8 mouse cellular contexts compared by ENCODE assay signal in the genomic region with DNA sequence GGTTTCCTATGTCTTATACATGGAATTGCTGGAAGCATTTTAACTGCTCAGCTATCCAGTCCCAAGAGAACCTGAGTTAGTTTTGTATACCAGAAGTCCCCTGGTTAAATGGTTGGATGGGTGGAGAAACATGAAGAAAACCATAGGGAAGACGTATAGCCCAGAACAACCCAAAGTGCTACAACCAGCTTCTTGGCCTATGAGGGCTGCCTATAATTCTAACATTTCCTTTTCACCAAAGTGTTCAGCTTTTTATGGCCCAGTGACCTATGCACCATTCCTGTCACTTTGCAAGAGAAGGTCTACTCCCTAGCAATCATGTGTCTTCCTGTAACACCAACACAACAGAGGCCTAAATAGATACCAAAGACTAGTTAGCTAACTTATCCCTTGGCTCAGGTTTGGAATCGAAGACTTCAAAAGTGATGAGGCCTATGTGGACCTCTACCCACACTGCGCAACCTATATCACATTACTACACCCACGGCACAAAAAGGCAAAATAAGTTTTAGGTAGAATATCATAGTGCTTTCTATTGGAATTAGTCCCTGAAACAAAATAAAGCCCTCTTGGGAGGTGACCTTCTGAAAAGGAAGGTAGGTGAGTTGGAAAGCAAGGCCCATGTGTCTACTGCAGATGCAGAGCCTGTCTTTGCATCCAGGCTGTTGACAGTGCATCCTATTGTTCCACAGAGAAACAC. TPM values are rescaled to one million over a fixed set of nuclear protein-coding genes. Genes with fewer than 3 reads are reported as not detected.
DNase-seq lines count a peak whose midpoint lies in the region; ATAC-seq and TF ChIP-seq lines count a peak whose summit lies in the region.

No protein-coding gene starts in this region.

- H3K27me3 ChIP-seq in lung, postnatal 0 days (replicated peaks; ENCODE audit: insufficient read depth, low read length), result no peaks in the 10 kb centered on the region
- no peaks in the 10 kb centered on the region for H3K27me3 ChIP-seq in embryonic facial prominence, embryonic 11.5 days (ENCODE audit: control insufficient read depth, insufficient read depth, low read length)
- no peaks in the 10 kb centered on the region for H3K27me3 ChIP-seq in intestine, postnatal 0 days (replicated peaks; ENCODE audit: control insufficient read depth, insufficient read depth, low read length)
- no peaks in the 10 kb centered on the region for H3K27me3 ChIP-seq in neural tube, embryonic 15.5 days (replicated peaks)

- DNase-seq in lung, postnatal 0 days (ENCODE audit: low spot score), result no peak
- DNase-seq in lung, postnatal 14 days, result no peak
- peak; percentile 55 for DNase-seq in embryonic facial prominence, embryonic 11.5 days (ENCODE audit: low spot score)
- no peak for DNase-seq in natural killer cell, adult 2 months (ENCODE audit: low spot score in 2 of 2)
- no peak for DNase-seq in adipocyte (ENCODE audit: low spot score)
- no peak for DNase-seq in urinary bladder, postnatal 10 days (ENCODE audit: low spot score)

- peaks cover 17% of the 10 kb centered on the region; the same call in 1 of the 2 replicates for H3K4me1 ChIP-seq in lung, postnatal 0 days (ENCODE audit: insufficient read depth, low read depth, low read length)
- H3K4me1 ChIP-seq in embryonic facial prominence, embryonic 11.5 days (ENCODE audit: control insufficient read depth, insufficient read depth, low read length), result no peaks in the 10 kb centered on the region
- peaks cover 11% of the 10 kb centered on the region for H3K4me1 ChIP-seq in intestine, postnatal 0 days (replicated peaks; ENCODE audit: control insufficient read depth, insufficient read depth, low read length)
- peaks cover 37% of the 10 kb centered on the region for H3K4me1 ChIP-seq in neural tube, embryonic 15.5 days

- 52% methylated on average over 4 of the region's 4 CpGs for WGBS in lung, postnatal 0 days
- 44% methylated on average over 4 of the region's 4 CpGs for WGBS in embryonic facial prominence, embryonic 11.5 days
- 61% methylated on average over 4 of the region's 4 CpGs for WGBS in intestine, postnatal 0 days
- 61% methylated on average over 4 of the region's 4 CpGs for WGBS in neural tube, embryonic 15.5 days

- TF ChIP-seq EP300 in lung, postnatal 0 days (IDR thresholded peaks at IDR 0.05), result no peak

- no peak for TF ChIP-seq CTCF in lung, postnatal 0 days (IDR thresholded peaks at IDR 0.05)
- no peak for TF ChIP-seq CTCF in intestine, postnatal 0 days (IDR thresholded peaks at IDR 0.05; ENCODE audit: low read depth)

- peak overlapping the region; percentile 26; the same call in 1 of the 2 replicates for H3K4me3 ChIP-seq in lung, postnatal 0 days (ENCODE audit: low read depth, low read length)
- H3K4me3 ChIP-seq in embryonic facial prominence, embryonic 11.5 days (ENCODE audit: low read depth, low read length), result peak overlapping the region; percentile 50
- H3K4me3 ChIP-seq in intestine, postnatal 0 days (ENCODE audit: low read depth, low read length), result peak overlapping the region; percentile 26
- peak overlapping the region; percentile 42 for H3K4me3 ChIP-seq in neural tube, embryonic 15.5 days (replicated peaks)

- ATAC-seq in lung, postnatal 0 days, result no peak
- no peak for ATAC-seq in embryonic facial prominence, embryonic 11.5 days (replicated peaks; ENCODE audit: insufficient number of reproducible peaks, low FRiP score, low TSS enrichment, low read depth)
- no peak for ATAC-seq in intestine, postnatal 0 days
- no peak for ATAC-seq in neural tube, embryonic 15.5 days (ENCODE audit: low FRiP score)

- H3K9ac ChIP-seq in lung, postnatal 0 days (replicated peaks; ENCODE audit: low read depth), result no peak overlapping the region
- H3K9ac ChIP-seq in embryonic facial prominence, embryonic 11.5 days (replicated peaks; ENCODE audit: low read length), result peak overlapping the region; percentile 78
- no peak overlapping the region for H3K9ac ChIP-seq in intestine, postnatal 0 days (ENCODE audit: low read depth, low read length)
- H3K9ac ChIP-seq in neural tube, embryonic 15.5 days (replicated peaks), result peak overlapping the region; percentile 43; the same call in 1 of the 2 replicates

- no peak overlapping the region for H3K27ac ChIP-seq in lung, postnatal 0 days (ENCODE audit: low read length)
- H3K27ac ChIP-seq in embryonic facial prominence, embryonic 11.5 days (replicated peaks; ENCODE audit: low read depth, low read length), result peak overlapping the region; percentile 89
- no peak overlapping the region for H3K27ac ChIP-seq in intestine, postnatal 0 days (ENCODE audit: low read depth, low read length)
- H3K27ac ChIP-seq in neural tube, embryonic 15.5 days (replicated peaks), result peak overlapping the region; percentile 60

- H3K9me3 ChIP-seq in lung, postnatal 0 days (ENCODE audit: low read length), result no peaks in the 10 kb centered on the region
- H3K9me3 ChIP-seq in embryonic facial prominence, embryonic 11.5 days (replicated peaks; ENCODE audit: control insufficient read depth, low read length), result no peaks in the 10 kb centered on the region
- H3K9me3 ChIP-seq in intestine, postnatal 0 days (ENCODE audit: control insufficient read depth), result no peaks in the 10 kb centered on the region
- no peaks in the 10 kb centered on the region for H3K9me3 ChIP-seq in neural tube, embryonic 15.5 days (replicated peaks)

- no peaks in the 10 kb centered on the region for H3K36me3 ChIP-seq in lung, postnatal 0 days (ENCODE audit: insufficient read depth, low read length)
- no peaks in the 10 kb centered on the region for H3K36me3 ChIP-seq in embryonic facial prominence, embryonic 11.5 days (replicated peaks; ENCODE audit: control insufficient read depth, insufficient read depth, low read depth, low read length)
- H3K36me3 ChIP-seq in intestine, postnatal 0 days (ENCODE audit: control insufficient read depth, insufficient read depth), result no peaks in the 10 kb centered on the region
- no peaks in the 10 kb centered on the region for H3K36me3 ChIP-seq in neural tube, embryonic 15.5 days

- peak overlapping the region; percentile 67; the same call in 1 of the 2 replicates for H3K4me2 ChIP-seq in lung, postnatal 0 days (replicated peaks; ENCODE audit: low read depth, low read length)
- peak overlapping the region; percentile 70 for H3K4me2 ChIP-seq in embryonic facial prominence, embryonic 11.5 days (ENCODE audit: low read depth, low read length)
- peak overlapping the region; percentile 61 for H3K4me2 ChIP-seq in intestine, postnatal 0 days (replicated peaks; ENCODE audit: low read depth)
- H3K4me2 ChIP-seq in neural tube, embryonic 15.5 days, result peak overlapping the region; percentile 86

RNA-seq across cellular contexts. Expression of a gene that starts 1.1 kb away (rescaled TPM):
- polyA plus RNA-seq in lung, postnatal 0 days (2015; fragmentation: Nextera tagmentation; extraction: Ambion mirVana), result 2.0 TPM in 1 of 2 replicates, not detected in the other
- 9.7 and 14.7 TPM in 2 replicates for polyA plus RNA-seq in embryonic facial prominence, embryonic 11.5 days (2014; fragmentation: Nextera tagmentation; extraction: Ambion mirVana)
- 2.4 and 2.9 TPM in 2 replicates for polyA plus RNA-seq in intestine, postnatal 0 days (2015; fragmentation: Nextera tagmentation; extraction: Ambion mirVana)
- 3.2 and 5.6 TPM in 2 replicates for polyA plus RNA-seq in neural tube, embryonic 15.5 days (2015; fragmentation: Nextera tagmentation; extraction: Ambion mirVana)

RNA-seq across cellular contexts. Expression of a gene that starts 2.3 kb away (rescaled TPM):
- 5.4 TPM in 1 of 2 replicates, not detected in the other for polyA plus RNA-seq in lung, postnatal 0 days (2015; fragmentation: Nextera tagmentation; extraction: Ambion mirVana)
- 26.6 and 30.4 TPM in 2 replicates for polyA plus RNA-seq in embryonic facial prominence, embryonic 11.5 days (2014; fragmentation: Nextera tagmentation; extraction: Ambion mirVana)
- polyA plus RNA-seq in intestine, postnatal 0 days (2015; fragmentation: Nextera tagmentation; extraction: Ambion mirVana), result 6.1 and 12.0 TPM in 2 replicates
- polyA plus RNA-seq in neural tube, embryonic 15.5 days (2015; fragmentation: Nextera tagmentation; extraction: Ambion mirVana), result 7.9 and 9.5 TPM in 2 replicates

RNA-seq across cellular contexts. Expression of a gene that starts 2.6 kb away (rescaled TPM):
- polyA plus RNA-seq in lung, postnatal 0 days (2015; fragmentation: Nextera tagmentation; extraction: Ambion mirVana), result not detected in 2 replicates
- 4.6 TPM in 2 replicates for polyA plus RNA-seq in embryonic facial prominence, embryonic 11.5 days (2014; fragmentation: Nextera tagmentation; extraction: Ambion mirVana)
- 1.9 TPM in 1 of 2 replicates, not detected in the other for polyA plus RNA-seq in intestine, postnatal 0 days (2015; fragmentation: Nextera tagmentation; extraction: Ambion mirVana)
- not detected in 2 replicates for polyA plus RNA-seq in neural tube, embryonic 15.5 days (2015; fragmentation: Nextera tagmentation; extraction: Ambion mirVana)

RNA-seq across cellular contexts. Expression of a gene that starts 3.3 kb away (rescaled TPM):
- polyA plus RNA-seq in lung, postnatal 0 days (2015; fragmentation: Nextera tagmentation; extraction: Ambion mirVana), result 0.66 and 0.67 TPM in 2 replicates
- polyA plus RNA-seq in embryonic facial prominence, embryonic 11.5 days (2014; fragmentation: Nextera tagmentation; extraction: Ambion mirVana), result 6.3 and 6.4 TPM in 2 replicates
- 0.51 and 0.76 TPM in 2 replicates for polyA plus RNA-seq in intestine, postnatal 0 days (2015; fragmentation: Nextera tagmentation; extraction: Ambion mirVana)
- 0.87 and 2.3 TPM in 2 replicates for polyA plus RNA-seq in neural tube, embryonic 15.5 days (2015; fragmentation: Nextera tagmentation; extraction: Ambion mirVana)

RNA-seq across cellular contexts. Expression of a gene that starts 16.3 kb away (rescaled TPM):
- not detected in 2 replicates for polyA plus RNA-seq in lung, postnatal 0 days (2015; fragmentation: Nextera tagmentation; extraction: Ambion mirVana)
- 1.4 and 2.7 TPM in 2 replicates for polyA plus RNA-seq in embryonic facial prominence, embryonic 11.5 days (2014; fragmentation: Nextera tagmentation; extraction: Ambion mirVana)
- polyA plus RNA-seq in intestine, postnatal 0 days (2015; fragmentation: Nextera tagmentation; extraction: Ambion mirVana), result 0.40 and 0.42 TPM in 2 replicates
- polyA plus RNA-seq in neural tube, embryonic 15.5 days (2015; fragmentation: Nextera tagmentation; extraction: Ambion mirVana), result 0.45 and 0.56 TPM in 2 replicates

Comparison
In these comparisons a context has a peak if more than half of its experiments do, and no peak if none do; other contexts are left out.
1. H3K27ac ChIP-seq: peak in embryonic facial prominence, embryonic 11.5 days (single experiment) and neural tube, embryonic 15.5 days (single experiment); none in lung, postnatal 0 days (single experiment) and intestine, postnatal 0 days (single experiment).
2. H3K9ac ChIP-seq: peak in embryonic facial prominence, embryonic 11.5 days (single experiment) and neural tube, embryonic 15.5 days (single experiment); none in lung, postnatal 0 days (single experiment) and intestine, postnatal 0 days (single experiment).
3. Peak in every context shown above with its lines, with median percentiles within 50 percentile points of each other: H3K4me2 ChIP-seq and H3K4me3 ChIP-seq.